Mouse (Mus musculus): ENCODE measurements around the gene BC017158. TPM values are rescaled to one million over a fixed set of nuclear protein-coding genes. Genes with fewer than 3 reads are reported as not detected.
A peak's percentile ranks its signal among the peaks of the same experiment; 100 is the strongest.

Gene BC017158
- polyA plus RNA-seq, 1 experiment from 2014 or later: 25.1 TPM

GRCm38 (mm10) chr7:128236856-128237592, 60.9 kb downstream of the BC017158 start, which contains the start of gene Armc5:
TSS of gene Armc5 (plus strand) at chr7:128237342.
- H3K27me3 ChIP-seq (ENCODE audit: insufficient read depth, poor library complexity, severe bottlenecking): no peaks in the 10 kb centered on the region
- H3K27ac ChIP-seq: peak within 1 kb of the TSS; percentile 97
- H3K9me3 ChIP-seq: no peaks in the 10 kb centered on the region
- 25% methylated on average over 37 of the region's 37 CpGs for WGBS
- DNase-seq (ENCODE audit: low spot score): peak; percentile 91
- peaks cover 34% of the 10 kb centered on the region for H3K36me3 ChIP-seq
- peaks cover 23% of the 10 kb centered on the region for H3K4me1 ChIP-seq
- H3K4me3 ChIP-seq: peak within 1 kb of the TSS; percentile 79

- no peak for DNase-seq (ENCODE audit: low spot score)
- Histone ChIP-seq H3K27ac (peak overlapping the region; percentile 97), H3K4me3 (peak overlapping the region; percentile 79; the same call in 1 of the 2 replicates), H3K27me3 (ENCODE audit: insufficient read depth, poor library complexity, severe bottlenecking) (no peaks in the 10 kb centered on the region), H3K4me1 (peaks cover 23% of the 10 kb centered on the region), H3K36me3 (peaks cover 28% of the 10 kb centered on the region), H3K9me3 (no peaks in the 10 kb centered on the region)
- 87% methylated on average over 13 of the region's 13 CpGs for WGBS
Measured at GRCm38 (mm10) chr7:128236426-128236825, 61.5 kb downstream of the BC017158 start.

DNA sequence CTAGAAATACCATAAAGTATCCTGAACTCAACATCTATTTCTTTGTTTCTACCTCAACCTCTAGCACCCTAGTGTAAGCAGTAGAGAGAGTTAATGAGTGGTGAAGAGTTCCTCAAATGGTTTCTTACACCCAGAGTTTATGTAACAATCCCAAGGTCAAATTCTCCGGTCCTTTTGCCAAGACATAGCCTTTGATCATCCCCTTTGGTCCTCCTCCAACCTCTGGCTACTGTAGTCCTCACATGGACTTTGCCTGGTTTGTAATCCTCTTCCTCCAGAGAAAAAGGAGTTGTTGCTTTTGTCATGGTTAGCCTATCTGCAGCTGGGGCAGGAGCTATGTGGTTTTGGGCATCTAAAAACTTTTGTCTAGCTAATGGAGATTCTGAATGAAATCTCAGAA, 62.5 kb downstream of the BC017158 start:
- Histone ChIP-seq H3K27me3 (ENCODE audit: insufficient read depth, poor library complexity, severe bottlenecking) (no peaks in the 10 kb centered on the region), H3K9me3 (no peaks in the 10 kb centered on the region), H3K27ac (no peak overlapping the region), H3K4me3 (no peak overlapping the region), H3K4me1 (peaks cover 21% of the 10 kb centered on the region), H3K36me3 (peaks cover 18% of the 10 kb centered on the region)
- WGBS: 79% methylated on average over 1 of the region's 1 CpGs
- no peak for DNase-seq (ENCODE audit: low spot score)

- WGBS: 87% methylated on average over 2 of the region's 2 CpGs
Measured at GRCm38 (mm10) chr7:128234796-128235195, 63.2 kb downstream of the BC017158 start.

GRCm38 (mm10) chr7:128231741-128232140, 66.2 kb downstream of the BC017158 start:
- no peak for DNase-seq (ENCODE audit: low spot score)
- Histone ChIP-seq H3K9me3 (no peaks in the 10 kb centered on the region), H3K4me3 (no peak overlapping the region), H3K4me1 (peaks cover 2% of the 10 kb centered on the region; the same call in 1 of the 2 replicates), H3K27ac (no peak overlapping the region), H3K36me3 (peaks cover 8% of the 10 kb centered on the region; the same call in 1 of the 2 replicates), H3K27me3 (ENCODE audit: insufficient read depth, poor library complexity, severe bottlenecking) (no peaks in the 10 kb centered on the region)
- 39% methylated on average over 8 of the region's 8 CpGs for WGBS

More at GRCm38 (mm10) chr7:128234796-128235195, 63.2 kb downstream of the BC017158 start:
- H3K4me3 ChIP-seq: no peak overlapping the region
- no peaks in the 10 kb centered on the region for H3K27me3 ChIP-seq (ENCODE audit: insufficient read depth, poor library complexity, severe bottlenecking)
- H3K9me3 ChIP-seq: no peaks in the 10 kb centered on the region
- H3K27ac ChIP-seq: no peak overlapping the region
- peaks cover 11% of the 10 kb centered on the region for H3K36me3 ChIP-seq
- H3K4me1 ChIP-seq: peaks cover 14% of the 10 kb centered on the region
- no peak for DNase-seq (ENCODE audit: low spot score)

Small RNA genes lying within 50 kb of the gene (microRNA-seq; reads per million reads assigned to microRNA genes)
- gene Mir3103: not detected

Other genes starting within 250 kb of the BC017158 start
- 0.06 and 0.25 TPM in 2 replicates for gene Itgam, start 235.5 kb downstream of the BC017158 start, polyA plus RNA-seq (2016; fragmentation: Nextera tagmentation; extraction: Ambion mirVana)
- gene Gm49368, start 235.5 kb downstream of the BC017158 start, polyA plus RNA-seq (2016; fragmentation: Nextera tagmentation; extraction: Ambion mirVana): 0.09 TPM in 1 of 2 replicates, not detected in the other
- gene Itgax, start 168.6 kb downstream of the BC017158 start, polyA plus RNA-seq (2016; fragmentation: Nextera tagmentation; extraction: Ambion mirVana): 0.05 and 0.10 TPM in 2 replicates
- gene Itgad, start 143.8 kb downstream of the BC017158 start, polyA plus RNA-seq (2016; fragmentation: Nextera tagmentation; extraction: Ambion mirVana): not detected in 2 replicates
- gene Cox6a2, start 91.8 kb downstream of the BC017158 start, polyA plus RNA-seq (2016; fragmentation: Nextera tagmentation; extraction: Ambion mirVana): 258 and 459 TPM in 2 replicates
- gene Armc5, start 60.8 kb downstream of the BC017158 start, polyA plus RNA-seq (2016; fragmentation: Nextera tagmentation; extraction: Ambion mirVana): 16.6 and 17.5 TPM in 2 replicates
- gene 9130023H24Rik, start 60.1 kb downstream of the BC017158 start, polyA plus RNA-seq (2016; fragmentation: Nextera tagmentation; extraction: Ambion mirVana): 7.1 and 7.2 TPM in 2 replicates
- gene Tgfb1i1, start 51.4 kb downstream of the BC017158 start, polyA plus RNA-seq (2016; fragmentation: Nextera tagmentation; extraction: Ambion mirVana): 144 and 202 TPM in 2 replicates
- gene Slc5a2, start 32.5 kb downstream of the BC017158 start, polyA plus RNA-seq (2016; fragmentation: Nextera tagmentation; extraction: Ambion mirVana): 0.37 and 0.48 TPM in 2 replicates
- 16.4 and 19.3 TPM in 2 replicates for gene Rgs10, start 120.6 kb upstream of the BC017158 start, polyA plus RNA-seq (2016; fragmentation: Nextera tagmentation; extraction: Ambion mirVana)
- gene Tial1, start 163.5 kb upstream of the BC017158 start, polyA plus RNA-seq (2016; fragmentation: Nextera tagmentation; extraction: Ambion mirVana): 16.3 and 19.9 TPM in 2 replicates
- gene Bag3, start 225.4 kb upstream of the BC017158 start, polyA plus RNA-seq (2016; fragmentation: Nextera tagmentation; extraction: Ambion mirVana): 13.3 and 19.8 TPM in 2 replicates

Measured in heart, embryonic 10.5 days (tissue).